Mouse (Mus musculus) intestine, postnatal 0 days (tissue): Measurements from ENCODE around the gene Dnah12. TPM values are rescaled to one million over a fixed set of nuclear protein-coding genes. Genes with fewer than 3 reads are reported as not detected.
A peak's percentile ranks its signal among the peaks of the same experiment; 100 is the strongest.
"Not testable (repeated sequence)": the region's sequence is repeated elsewhere in the genome, so short reads cannot be mapped to it uniquely, and the experiment has no call there.

Experiments used
- ATAC-seq: fragments of 200-750 bp; cut with Nextera tagmentation; 2 replicates; pipeline ENCODE4 v1.8.0; 2017; ENCODE audit warnings: mild to moderate bottlenecking, moderate TSS enrichment, moderate library complexity
- H3K27ac ChIP-seq: fragments of 300-500 bp; sonication (generic); 2 replicates; pipeline ENCODE4 v1.5.1; 2014; ENCODE audit warnings: mild to moderate bottlenecking, low read depth, low read length, moderate library complexity
- H3K27me3 ChIP-seq: fragments of 300-500 bp; sonication (generic); replicated peaks from 2 replicates; pipeline ENCODE4 v1.6.1; 2014; ENCODE audit warnings: low read length, mixed read lengths; ENCODE audit not compliant: control insufficient read depth, insufficient read depth
- H3K36me3 ChIP-seq: fragments of 300-500 bp; sonication (generic); 2 replicates; pipeline ENCODE4 v1.6.1; 2014; ENCODE audit warnings: mild to moderate bottlenecking, moderate library complexity; ENCODE audit not compliant: control insufficient read depth, insufficient read depth
- H3K4me1 ChIP-seq: fragments of 300-500 bp; sonication (generic); replicated peaks from 2 replicates; pipeline ENCODE4 v1.6.1; 2014; ENCODE audit warnings: antibody characterized with exemption, low read length, mixed read lengths; ENCODE audit not compliant: control insufficient read depth, insufficient read depth
- H3K4me2 ChIP-seq: fragments of 300-500 bp; sonication (generic); replicated peaks from 2 replicates; pipeline ENCODE4 v1.6.1; 2014; ENCODE audit warnings: low read depth, mild to moderate bottlenecking, moderate library complexity
- H3K4me3 ChIP-seq: fragments of 300-500 bp; sonication (generic); 2 replicates; pipeline ENCODE4 v1.5.1; 2014; ENCODE audit warnings: low read depth, low read length
- H3K9ac ChIP-seq: fragments of 300-500 bp; sonication (generic); 2 replicates; pipeline ENCODE4 v1.6.1; 2014; ENCODE audit warnings: mild to moderate bottlenecking, low read depth, low read length
- H3K9me3 ChIP-seq: fragments of 300-500 bp; sonication (generic); 2 replicates; pipeline ENCODE4 v1.6.1; 2016; ENCODE audit warnings: mixed run types; ENCODE audit not compliant: control insufficient read depth
- CTCF ChIP-seq: sonication (generic); IDR thresholded peaks from 2 replicates; pipeline ENCODE4 v1.5.1; 2016; ENCODE audit warnings: low read depth, mild to moderate bottlenecking, control low read depth, antibody characterized with exemption, moderate library complexity
- WGBS: fragments of 180-500 bp; shearing (Covaris S2); extraction: QIAGEN DNeasy Blood & Tissue Kit; methylation state at CpG from one replicate; pipeline ENCODE4 v1.1.7; 2014; 5-methylcytosine and 5-hydroxymethylcytosine counted together
- polyA plus RNA-seq: library from polyadenylated mRNA; unstranded; fragments of >200 nt; fragmentation: Nextera tagmentation; extraction: Ambion mirVana; gene quantifications from 2 replicates; pipeline ENCODE4 v1.2.1, GENCODE M21; 2015

Gene Dnah12
- polyA plus RNA-seq, 1 experiment from 2014 or later = 0.05 TPM

DNA sequence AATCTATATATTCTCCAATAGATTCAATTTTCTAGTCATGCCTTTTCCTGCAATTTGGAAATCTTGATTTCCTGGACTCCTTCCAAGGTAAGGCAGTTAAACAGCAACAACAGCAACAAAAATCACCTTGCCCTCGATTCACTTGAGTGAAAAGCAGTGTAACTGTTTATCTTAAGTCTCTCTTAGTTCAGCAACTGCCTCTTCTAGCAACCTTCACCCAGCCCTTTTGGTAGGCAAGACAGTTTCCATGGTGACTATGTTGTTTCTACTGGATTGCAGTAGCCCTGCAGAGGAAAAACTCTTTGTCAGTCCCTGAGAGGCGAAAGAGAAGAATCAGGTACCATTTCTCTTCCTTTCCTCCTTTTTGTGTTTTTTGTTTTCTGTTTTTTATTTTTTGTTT is 1.7 kb upstream of the Dnah12 start:
- H3K36me3 ChIP-seq = no peaks in the 10 kb centered on the region
- H3K4me2 ChIP-seq = no peak overlapping the region
- no peak overlapping the region for H3K4me3 ChIP-seq
- TF ChIP-seq CTCF = no peak
- no peak overlapping the region for H3K9ac ChIP-seq
- 39% methylated on average over 2 of the region's 2 CpGs for WGBS
- H3K27ac ChIP-seq = no peak overlapping the region
- no peaks in the 10 kb centered on the region for H3K4me1 ChIP-seq
- no peaks in the 10 kb centered on the region for H3K27me3 ChIP-seq
- ATAC-seq = no peak
- H3K9me3 ChIP-seq = no peaks in the 10 kb centered on the region

DNA sequence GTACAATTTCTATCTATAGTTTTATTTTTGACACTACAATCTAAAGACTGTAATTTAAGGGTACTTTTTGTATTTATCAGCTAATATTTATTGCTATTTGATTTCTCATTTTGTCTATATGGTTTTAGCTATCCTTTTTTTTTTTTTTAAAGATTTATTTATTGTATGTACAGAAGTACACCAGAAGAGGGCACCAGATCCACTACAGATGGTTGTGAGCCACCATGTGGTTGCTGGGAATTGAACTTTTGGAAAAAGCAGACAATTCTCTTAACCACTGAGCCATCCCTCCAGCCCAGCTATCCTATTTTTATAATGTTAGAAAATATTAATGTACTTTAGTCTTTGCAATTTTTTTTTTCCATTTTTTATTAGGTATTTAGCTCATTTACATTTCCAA is 4.8 kb downstream of the Dnah12 start:
- H3K36me3 ChIP-seq = no peaks in the 10 kb centered on the region
- no peak overlapping the region for H3K9ac ChIP-seq
- no peak overlapping the region for H3K4me3 ChIP-seq
- no peaks in the 10 kb centered on the region for H3K9me3 ChIP-seq
- ATAC-seq = no peak
- TF ChIP-seq CTCF = peak; percentile 68
- H3K27me3 ChIP-seq = no peaks in the 10 kb centered on the region
- H3K27ac ChIP-seq = no peak overlapping the region
- H3K4me1 ChIP-seq = no peaks in the 10 kb centered on the region
- no peak overlapping the region for H3K4me2 ChIP-seq

DNA sequence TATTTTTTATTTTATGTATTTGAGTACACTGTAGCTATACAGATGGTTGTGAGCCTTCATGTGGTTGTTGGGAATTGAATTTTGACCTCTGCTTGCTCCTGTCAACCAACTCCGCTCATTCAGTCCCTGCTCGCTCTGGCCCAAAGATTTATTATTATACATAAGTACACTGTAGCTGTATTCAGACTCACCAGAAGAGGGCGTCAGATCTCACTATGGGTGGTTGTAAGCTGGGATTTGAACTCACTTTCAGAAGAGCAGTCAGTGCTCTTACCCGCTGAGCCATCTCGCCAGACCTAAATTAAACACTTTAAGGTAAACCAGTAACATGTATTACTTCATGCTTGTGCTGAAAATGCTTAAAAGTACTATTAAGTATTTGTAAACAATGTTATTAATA is 12.2 kb downstream of the Dnah12 start:
- WGBS = 84% methylated on average over 5 of the region's 5 CpGs
- not testable (repeated sequence) for H3K4me2 ChIP-seq

GRCm38 (mm10) chr14:26719696-26720095 is 26.6 kb downstream of the Dnah12 start:
- H3K9ac ChIP-seq, ATAC-seq, H3K36me3 ChIP-seq, H3K4me1 ChIP-seq, H3K27me3 ChIP-seq, H3K27ac ChIP-seq, H3K4me3 ChIP-seq, H3K4me2 ChIP-seq, H3K9me3 ChIP-seq: not testable (repeated sequence)
- 42% methylated on average over 2 of the region's 2 CpGs for WGBS

More for the DNA sequence above, 12.2 kb downstream of the Dnah12 start:
- not testable (repeated sequence) for ATAC-seq, H3K36me3 ChIP-seq, H3K9me3 ChIP-seq, H3K27ac ChIP-seq, H3K4me1 ChIP-seq, H3K9ac ChIP-seq, H3K27me3 ChIP-seq, H3K4me3 ChIP-seq
- TF ChIP-seq CTCF = 0 out of 2 replicates have a peak, but pooled peaks have one; percentile 12

- Histone ChIP-seq H3K9ac (no peak overlapping the region), H3K4me3 (no peak overlapping the region), H3K4me2 (no peak overlapping the region), H3K27me3 (no peaks in the 10 kb centered on the region), H3K9me3 (no peaks in the 10 kb centered on the region), H3K36me3 (no peaks in the 10 kb centered on the region), H3K4me1 (no peaks in the 10 kb centered on the region), H3K27ac (no peak overlapping the region)
- WGBS = 89% methylated on average over 3 of the region's 3 CpGs
- TF ChIP-seq CTCF = no peak
- ATAC-seq = no peak
Measured at GRCm38 (mm10) chr14:26724898-26725297, 31.8 kb downstream of the Dnah12 start.

DNA sequence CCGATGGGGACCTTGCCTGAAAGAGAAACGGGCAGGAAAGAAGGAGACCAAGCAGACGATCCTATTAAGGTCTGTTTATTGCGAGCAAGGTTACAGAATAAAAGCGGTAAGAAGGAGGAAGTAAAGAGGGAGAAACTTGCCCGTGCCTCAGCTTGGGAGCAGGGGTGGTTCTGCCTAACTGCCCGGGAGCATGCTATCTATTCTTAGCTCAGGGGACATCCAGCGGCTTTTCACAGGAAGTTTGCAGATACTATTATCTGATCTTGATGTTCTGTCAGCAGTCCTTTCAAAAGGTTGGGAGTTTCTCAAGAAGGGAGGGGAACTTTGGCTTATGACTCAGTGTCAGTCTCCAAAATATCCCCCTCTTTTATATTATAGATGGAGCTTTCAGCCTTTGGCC is 65.5 kb downstream of the Dnah12 start:
- TF ChIP-seq CTCF = no peak
- no peaks in the 10 kb centered on the region for H3K36me3 ChIP-seq
- H3K9ac ChIP-seq = no peak overlapping the region
- 66% methylated on average over 8 of the region's 8 CpGs for WGBS
- no peak for ATAC-seq
- H3K4me3 ChIP-seq = no peak overlapping the region
- no peak overlapping the region for H3K4me2 ChIP-seq
- no peaks in the 10 kb centered on the region for H3K9me3 ChIP-seq
- H3K4me1 ChIP-seq = no peaks in the 10 kb centered on the region
- H3K27me3 ChIP-seq = no peaks in the 10 kb centered on the region
- no peak overlapping the region for H3K27ac ChIP-seq

DNA sequence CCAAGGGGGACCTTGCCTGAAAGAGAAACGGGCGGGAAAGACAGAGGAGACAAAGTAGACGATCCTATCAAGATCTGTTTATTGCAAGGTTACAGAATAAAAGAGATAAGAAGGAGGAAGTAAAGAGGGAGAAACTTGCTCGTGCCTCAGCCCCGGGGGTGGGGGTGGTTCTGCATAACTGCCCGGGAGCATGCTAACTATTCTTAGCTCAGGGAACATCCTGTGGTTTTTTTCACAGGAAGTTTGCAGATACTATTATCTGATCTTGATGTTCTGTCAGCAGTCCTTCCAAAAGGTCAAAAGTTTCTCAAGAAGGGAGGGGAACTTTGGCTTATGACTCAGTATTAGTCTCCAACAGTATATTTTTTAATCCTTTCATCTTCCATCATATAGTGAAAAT is 71.8 kb downstream of the Dnah12 start:
- WGBS = 57% methylated on average over 6 of the region's 6 CpGs
- Histone ChIP-seq H3K27me3 (no peaks in the 10 kb centered on the region), H3K4me1 (no peaks in the 10 kb centered on the region), H3K4me3 (no peak overlapping the region), H3K36me3 (no peaks in the 10 kb centered on the region), H3K9ac (no peak overlapping the region), H3K4me2 (no peak overlapping the region), H3K27ac (no peak overlapping the region), H3K9me3 (no peaks in the 10 kb centered on the region)
- ATAC-seq = no peak
- no peak for TF ChIP-seq CTCF
